In genomic region chr8:109737237-109738048, GRCm38 (mm10) we compare ENCODE assay signal across 8 mouse cellular contexts. TPM values are rescaled to one million over a fixed set of nuclear protein-coding genes. Genes with fewer than 3 reads are reported as not detected.
DNase-seq lines count a peak whose midpoint lies in the region; ATAC-seq and TF ChIP-seq lines count a peak whose summit lies in the region.

Gene Atxn1l, minus strand, starts transcription at chr8:109737739.

- peak within 1 kb of the TSS; percentile 99 for H3K9ac ChIP-seq in kidney, embryonic 15.5 days

- H3K4me3 ChIP-seq in bone marrow macrophage, adult 2 months (ENCODE audit: insufficient read depth, low read length): peak within 1 kb of the TSS; percentile 99
- peak within 1 kb of the TSS; percentile 72 for H3K4me3 ChIP-seq in embryonic fibroblast, embryonic 13.5 days (ENCODE audit: insufficient read depth, low read length)
- H3K4me3 ChIP-seq in heart, embryonic 10.5 days: peak within 1 kb of the TSS; percentile 85
- H3K4me3 ChIP-seq in kidney, embryonic 15.5 days (replicated peaks): peak within 1 kb of the TSS; percentile 100

- peak within 1 kb of the TSS; percentile 85 for H3K4me2 ChIP-seq in kidney, embryonic 15.5 days

- under 1% methylated on average over 59 of the region's 59 CpGs for WGBS in heart, embryonic 10.5 days
- WGBS in kidney, embryonic 15.5 days: under 1% methylated on average over 58 of the region's 59 CpGs

- TF ChIP-seq CTCF in bone marrow macrophage, adult 2 months (IDR thresholded peaks at IDR 0.05; ENCODE audit: low read depth, low read length): 0 out of 2 replicates have a peak, but pooled peaks have one; percentile 24
- TF ChIP-seq CTCF in embryonic fibroblast, embryonic 13.5 days (IDR thresholded peaks at IDR 0.05; ENCODE audit: borderline replicate concordance, insufficient read depth, low read length): peak; percentile 39; the same call in 1 of the 2 replicates

- H3K9me3 ChIP-seq in heart, embryonic 10.5 days: no peaks in the 10 kb centered on the region
- H3K9me3 ChIP-seq in kidney, embryonic 15.5 days (replicated peaks): no peaks in the 10 kb centered on the region

- H3K36me3 ChIP-seq in heart, embryonic 10.5 days: peaks cover 27% of the 10 kb centered on the region
- H3K36me3 ChIP-seq in kidney, embryonic 15.5 days: peaks cover 22% of the 10 kb centered on the region

- peak within 1 kb of the TSS; percentile 45 for H3K27ac ChIP-seq in bone marrow macrophage, adult 2 months (ENCODE audit: insufficient read depth, low read depth, low read length)
- H3K27ac ChIP-seq in embryonic fibroblast, embryonic 13.5 days (ENCODE audit: insufficient read depth, low read length): 0 out of 2 replicates have a peak within 1 kb of the TSS, but pooled peaks have one; percentile 16
- peak within 1 kb of the TSS; percentile 94 for H3K27ac ChIP-seq in heart, embryonic 10.5 days
- peak within 1 kb of the TSS; percentile 81 for H3K27ac ChIP-seq in kidney, embryonic 15.5 days

- no peak for TF ChIP-seq POLR2A in bone marrow macrophage, adult 2 months (IDR thresholded peaks at IDR 0.05; ENCODE audit: borderline replicate concordance, low read depth, low read length)
- peak; percentile 31; the same call in 1 of the 2 replicates for TF ChIP-seq POLR2A in embryonic fibroblast, embryonic 13.5 days (IDR thresholded peaks at IDR 0.05; ENCODE audit: low read depth, low read length)

- H3K4me1 ChIP-seq in bone marrow macrophage, adult 2 months (ENCODE audit: control insufficient read depth, insufficient read depth, low read length): peaks cover 27% of the 10 kb centered on the region
- peaks cover 4% of the 10 kb centered on the region; the same call in 1 of the 2 replicates for H3K4me1 ChIP-seq in embryonic fibroblast, embryonic 13.5 days (ENCODE audit: control insufficient read depth, insufficient read depth, low read length)
- H3K4me1 ChIP-seq in heart, embryonic 10.5 days: peaks cover 6% of the 10 kb centered on the region
- H3K4me1 ChIP-seq in kidney, embryonic 15.5 days: peaks cover 19% of the 10 kb centered on the region

- peak; percentile 93 for ATAC-seq in kidney, embryonic 15.5 days (replicated peaks; ENCODE audit: low FRiP score)
- ATAC-seq in monocyte, adult 5-6 weeks (replicated peaks; ENCODE audit: insufficient number of reproducible peaks, low FRiP score, low TSS enrichment, poor library complexity, severe bottlenecking): peak; percentile 92

- H3K27me3 ChIP-seq in heart, embryonic 10.5 days (ENCODE audit: insufficient read depth, poor library complexity, severe bottlenecking): no peaks in the 10 kb centered on the region
- no peaks in the 10 kb centered on the region for H3K27me3 ChIP-seq in kidney, embryonic 15.5 days

- DNase-seq in A20 (ENCODE audit: low read depth, low spot score): peak; percentile 95
- peak; percentile 95 for DNase-seq in heart, embryonic 10.5 days (ENCODE audit: low spot score)
- DNase-seq in liver: peak; percentile 91
- DNase-seq in spleen, postnatal 4 days (ENCODE audit: low spot score in 2 of 2): peak; percentile 88 to 96

RNA-seq across cellular contexts. Expression of gene Atxn1l, which starts in this region (rescaled TPM):
- polyA plus RNA-seq in bone marrow macrophage, adult 2 months (2012; ENCODE audit: insufficient read depth, insufficient read length, missing spikeins): 21.0 and 21.2 TPM in 2 replicates
- polyA plus RNA-seq in embryonic fibroblast, embryonic 13.5 days (2011; ENCODE audit: insufficient read length, low read depth, missing spikeins): 25.3 and 32.0 TPM in 2 replicates
- polyA plus RNA-seq in heart, embryonic 10.5 days (2016; fragmentation: Nextera tagmentation; extraction: Ambion mirVana): 6.1 and 6.4 TPM in 2 replicates
- 7.3 and 7.9 TPM in 2 replicates for polyA plus RNA-seq in kidney, embryonic 15.5 days (2015; fragmentation: Nextera tagmentation; extraction: Ambion mirVana)
- 19.1 to 27.7 TPM (median 20.6 TPM) in 3 replicates for total RNA-seq in monocyte, adult 5-6 weeks (2017)

Comparison
In these comparisons a context has a peak if more than half of its experiments do, and no peak if none do; other contexts are left out.
1. Peak in every context shown above with its lines: DNase-seq, ATAC-seq, H3K4me3 ChIP-seq and H3K27ac ChIP-seq.
2. H3K27ac ChIP-seq: peak in every context shown above with its lines; median percentile 94 in heart, embryonic 10.5 days; 81 in kidney, embryonic 15.5 days; 45 in bone marrow macrophage, adult 2 months; 16 in embryonic fibroblast, embryonic 13.5 days.